Mouse (Mus musculus) CH12.LX (cell line): Measurements from ENCODE around the gene Poglut1. TPM values are rescaled to one million over a fixed set of nuclear protein-coding genes. Genes with fewer than 3 reads are reported as not detected.

Source experiments
- DNase-seq: peaks from one replicate; pipeline ENCODE4 v3.0.0-alpha.2; 2013; ENCODE audit errors: extremely low read depth
- H3K27ac ChIP-seq: 2 replicates; pipeline ENCODE4 v1.5.1; 2012; ENCODE audit warnings: low read depth, mild to moderate bottlenecking, control low read depth, moderate library complexity; ENCODE audit not compliant: insufficient read depth
- H3K27me3 ChIP-seq: replicated peaks from 2 replicates; pipeline ENCODE3; 2012; ENCODE audit warnings: inconsistent platforms
- H3K36me3 ChIP-seq, 2 experiments: replicated peaks in 1 of 2; 2 replicates each; pipeline versions ENCODE3 to v1.6.1; 2012; ENCODE audit warnings: inconsistent platforms in 1 of 2, low read length in 1 of 2, mild to moderate bottlenecking in 1 of 2, mixed read lengths in 1 of 2, moderate library complexity in 1 of 2; ENCODE audit not compliant: control insufficient read depth in 1 of 2, insufficient read depth in 1 of 2
- H3K4me1 ChIP-seq, 2 experiments: 2 replicates each; pipeline ENCODE4 v1.6.1; 2012; ENCODE audit warnings: inconsistent platforms in 1 of 2, moderate library complexity in 1 of 2; ENCODE audit not compliant: insufficient read depth in 2 of 2, control insufficient read depth in 1 of 2
- H3K4me2 ChIP-seq: 2 replicates; pipeline ENCODE4 v1.6.1; 2012; ENCODE audit warnings: low read depth, mild to moderate bottlenecking, control low read depth; ENCODE audit not compliant: poor library complexity, insufficient read depth, severe bottlenecking
- H3K4me3 ChIP-seq, 3 experiments: fragments of 150-350 bp in 1 of 3; sonication (generic) in 1 of 3; replicated peaks in 1 of 3; 2 replicates each; pipeline versions ENCODE3 to v1.5.1; 2011 to 2012; ENCODE audit warnings: low read depth in 2 of 3, low read length in 2 of 3, mild to moderate bottlenecking in 2 of 3, moderate library complexity in 2 of 3, control low read depth in 1 of 3, improper control_type of control experiment in 1 of 3, inconsistent platforms in 1 of 3, mixed read lengths in 1 of 3; ENCODE audit not compliant: poor library complexity in 1 of 3
- H3K79me2 ChIP-seq: replicated peaks from 2 replicates; pipeline ENCODE4 v1.6.1; 2012; ENCODE audit warnings: mild to moderate bottlenecking, moderate library complexity; ENCODE audit not compliant: control insufficient read depth, poor library complexity, insufficient read depth, severe bottlenecking; ENCODE audit errors: extremely low read depth
- H3K9ac ChIP-seq: 2 replicates; pipeline ENCODE4 v1.6.1; 2012; ENCODE audit warnings: low read depth, mild to moderate bottlenecking, control low read depth, moderate library complexity; ENCODE audit not compliant: insufficient read depth
- H3K9me3 ChIP-seq: replicated peaks from 2 replicates; pipeline ENCODE3; 2012; ENCODE audit warnings: low read length, inconsistent platforms, mixed read lengths
- CHD1 ChIP-seq: IDR thresholded peaks from 2 replicates; pipeline ENCODE4 v1.6.1; 2012; ENCODE audit warnings: low read depth, low read length, improper control_type of control experiment, inconsistent platforms
- CHD2 ChIP-seq: IDR thresholded peaks from 2 replicates; pipeline ENCODE4 v1.6.1; 2011; ENCODE audit warnings: low read length, improper control_type of control experiment
- CTCF ChIP-seq, 2 experiments: IDR thresholded peaks in 1 of 2; conservative IDR thresholded peaks in 1 of 2; 2 replicates each; pipeline ENCODE4 v1.5.1; 2011 to 2012; ENCODE audit warnings: low read depth in 2 of 2, low read length in 2 of 2, improper control_type of control experiment in 1 of 2, inconsistent platforms in 1 of 2, mild to moderate bottlenecking in 1 of 2, moderate library complexity in 1 of 2
- IRF4 ChIP-seq: IDR thresholded peaks from 2 replicates; pipeline ENCODE4 v1.6.1; 2014; ENCODE audit warnings: low read depth, mild to moderate bottlenecking, inconsistent platforms, low read length, improper control_type of control experiment
- JUN ChIP-seq: IDR thresholded peaks from 2 replicates; pipeline ENCODE4 v1.6.1; 2011; ENCODE audit warnings: low read depth, mild to moderate bottlenecking, low read length, improper control_type of control experiment, moderate library complexity; ENCODE audit not compliant: insufficient read depth
- JUND ChIP-seq: conservative IDR thresholded peaks from 2 replicates; pipeline ENCODE4 v1.6.1; 2011; ENCODE audit warnings: low read depth, low read length, improper control_type of control experiment
- MAFK ChIP-seq: IDR thresholded peaks from 2 replicates; pipeline ENCODE4 v1.6.1; 2011; ENCODE audit warnings: low read length, improper control_type of control experiment; ENCODE audit not compliant: insufficient replicate concordance
- MAZ ChIP-seq: IDR thresholded peaks from 2 replicates; pipeline ENCODE4 v1.6.1; 2012; ENCODE audit warnings: low read depth, mild to moderate bottlenecking, inconsistent platforms, low read length, improper control_type of control experiment, moderate library complexity
- MEF2A ChIP-seq: IDR thresholded peaks from 2 replicates; pipeline ENCODE4 v1.6.1; 2014; ENCODE audit warnings: low read depth, mild to moderate bottlenecking, inconsistent platforms, low read length, improper control_type of control experiment, borderline replicate concordance
- MXI1 ChIP-seq: IDR thresholded peaks from 2 replicates; pipeline ENCODE4 v1.6.1; 2011; ENCODE audit warnings: mild to moderate bottlenecking, low read depth, low read length, improper control_type of control experiment
- NELFE ChIP-seq: IDR thresholded peaks from 2 replicates; pipeline ENCODE4 v1.6.1; 2011; ENCODE audit warnings: low read depth, low read length, improper control_type of control experiment
- PAX5 ChIP-seq: IDR thresholded peaks from 2 replicates; pipeline ENCODE4 v1.6.1; 2012; ENCODE audit warnings: low read length, inconsistent platforms, mixed read lengths
- POLR2AphosphoS2 ChIP-seq: IDR thresholded peaks from 2 replicates; pipeline ENCODE4 v1.6.1; 2011; ENCODE audit warnings: low read depth, low read length, improper control_type of control experiment
- RAD21 ChIP-seq: IDR thresholded peaks from 2 replicates; pipeline ENCODE4 v1.6.1; 2011; ENCODE audit warnings: low read depth, mild to moderate bottlenecking, low read length, improper control_type of control experiment, moderate library complexity
- RCOR1 ChIP-seq: conservative IDR thresholded peaks from 2 replicates; pipeline ENCODE4 v1.6.1; 2012; ENCODE audit warnings: low read depth, mild to moderate bottlenecking, inconsistent platforms, low read length, improper control_type of control experiment
- SMC3 ChIP-seq: IDR thresholded peaks from 2 replicates; pipeline ENCODE4 v1.6.1; 2011; ENCODE audit warnings: low read depth, low read length, improper control_type of control experiment
- TBP ChIP-seq: conservative IDR thresholded peaks from 2 replicates; pipeline ENCODE4 v1.6.1; 2011; ENCODE audit warnings: low read depth, low read length, improper control_type of control experiment
- USF1 ChIP-seq: IDR thresholded peaks from 2 replicates; pipeline ENCODE4 v1.6.1; 2014; ENCODE audit warnings: low read depth, mild to moderate bottlenecking, inconsistent platforms, low read length, improper control_type of control experiment
- ZC3H11A ChIP-seq: IDR thresholded peaks from 2 replicates; pipeline ENCODE4 v1.6.1; 2012; ENCODE audit warnings: low read depth, mild to moderate bottlenecking, inconsistent platforms, low read length, improper control_type of control experiment
- ZMIZ1 ChIP-seq: IDR thresholded peaks from 2 replicates; pipeline ENCODE4 v1.6.1; 2012; ENCODE audit warnings: low read depth, mild to moderate bottlenecking, inconsistent platforms, low read length, improper control_type of control experiment
- dilution Hi-C: fragments of 300-500 bp; cut with MboI; formaldehyde crosslinking; loops from 2 replicates; pipeline ENCODE4 v1.14.3; 2020; ENCODE audit warnings: low sequenced_read_pairs; ENCODE audit not compliant: extremely low pct_unique_long_range_greater_than_20kb, extremely low pct_ligation_motif_present
- in situ Hi-C: fragments of 300-500 bp; cut with MboI; formaldehyde crosslinking; loops from 3 replicates; pipeline ENCODE4 v1.14.3; 2019; ENCODE audit warnings: low sequenced_read_pairs, low pct_ligation_motif_present, low pct_unique_long_range_greater_than_20kb, mixed read lengths
- polyA plus RNA-seq: library from polyadenylated mRNA; unstranded; fragments of >175 nt; gene quantifications from 2 replicates; pipeline ENCODE4 v1.2.1, GENCODE M21; 2012; ENCODE audit warnings: low read depth; ENCODE audit not compliant: insufficient read length
- total RNA-seq, 2 experiments: library from RNA; depleted of rRNA; stranded (reverse); fragments of 300-350 nt in 1 of 2; fragments of >200 nt in 1 of 2; gene quantifications; 2 replicates each; pipeline ENCODE4 v1.2.3; 2012 to 2014

The Poglut1 gene
- total and polyA plus RNA-seq, 3 experiments, result 41.4 to 65.6 (median 54.7) TPM

DNA sequence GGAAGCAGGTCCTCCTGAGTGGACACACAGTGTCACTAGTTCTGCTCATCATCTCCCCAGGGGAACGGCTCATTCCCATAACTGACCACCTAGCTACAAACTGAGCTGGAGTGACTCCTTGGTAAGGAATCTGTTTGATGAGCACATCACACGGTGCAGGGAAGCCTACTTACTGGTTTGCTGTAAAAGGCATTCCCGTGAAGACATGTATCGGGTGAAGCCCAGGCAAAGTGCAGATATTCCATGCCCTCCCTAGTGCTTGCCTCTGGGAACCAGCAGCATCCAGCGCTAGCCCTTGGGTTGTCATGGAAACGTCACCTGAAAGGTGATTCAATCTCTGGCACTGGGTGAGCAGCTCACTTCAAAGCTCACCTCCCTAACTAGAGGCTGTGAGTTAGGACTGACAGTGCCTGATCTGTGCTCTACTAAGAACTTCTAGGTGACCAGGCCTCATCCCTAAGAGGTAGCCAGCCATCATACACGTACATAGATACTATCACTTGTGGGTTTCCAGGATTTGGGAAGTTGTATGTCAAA lies 53.4 kb downstream of the Poglut1 start:
- Histone ChIP-seq H3K79me2 (no peaks in the 10 kb centered on the region), H3K27ac (no peak overlapping the region; the same call in 1 of the 2 replicates), H3K4me2 (no peak overlapping the region), H3K9me3 (no peaks in the 10 kb centered on the region), H3K27me3 (no peaks in the 10 kb centered on the region), H3K4me1 (no peaks in the 10 kb centered on the region), H3K4me3 (no peak overlapping the region), H3K36me3 (peaks cover 63 to 86% of the 10 kb centered on the region in 2 experiments), H3K9ac (no peak overlapping the region)
- dilution Hi-C loops (no loop called here), in situ Hi-C loops (no loop called here)
- DNase-seq, result no peak
- TF ChIP-seq MXI1, result no peak
- peak; percentile 75; the same call in 1 of the 2 replicates for TF ChIP-seq POLR2AphosphoS2
- peak; percentile 57 for TF ChIP-seq ZMIZ1

DNA sequence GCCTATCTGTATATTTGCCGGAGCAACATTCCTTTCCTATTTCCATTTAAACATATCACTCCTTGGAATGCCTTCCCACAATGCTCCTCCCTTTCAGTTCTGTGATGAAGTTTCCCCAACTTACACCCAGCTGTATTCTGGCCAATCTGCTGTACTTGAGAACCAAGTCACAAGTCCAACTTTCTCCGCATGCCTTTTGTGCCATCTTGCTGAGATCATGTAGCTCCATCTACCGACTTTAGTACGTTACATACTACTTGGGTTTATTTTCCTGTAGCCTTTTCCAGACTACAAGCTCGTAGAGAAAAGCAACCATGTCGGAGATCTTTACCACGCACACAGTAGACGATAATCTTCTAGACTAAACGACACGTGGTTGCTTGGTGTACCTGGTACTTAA lies 56.2 kb downstream of the Poglut1 start:
- no peak for DNase-seq
- no peak overlapping the region for H3K4me2 ChIP-seq
- no peak overlapping the region for H3K4me3 ChIP-seq
- H3K36me3 ChIP-seq, result peaks cover 71 to 90% of the 10 kb centered on the region in 2 experiments
- no peaks in the 10 kb centered on the region for H3K9me3 ChIP-seq
- dilution Hi-C loops (no loop called here), in situ Hi-C loops (no loop called here)
- H3K9ac ChIP-seq, result no peak overlapping the region
- H3K27me3 ChIP-seq, result no peaks in the 10 kb centered on the region
- H3K79me2 ChIP-seq, result no peaks in the 10 kb centered on the region
- 0 out of 4 replicates have a peak, but pooled peaks cover 0 to 3% of the 10 kb centered on the region in 2 experiments for H3K4me1 ChIP-seq
- TF ChIP-seq NELFE, result no peak
- no peak for TF ChIP-seq CHD2
- peak in 1 of 2 experiments; percentile 23; a peak in 1 of 4 replicates for TF ChIP-seq CTCF (conservative IDR thresholded peaks at IDR 0.05 in 1 of 2, IDR thresholded peaks at IDR 0.05 in 1 of 2; ENCODE audit: low read depth in 2 of 2, low read length in 2 of 2)
- peak; percentile 20; the same call in 1 of the 2 replicates for TF ChIP-seq SMC3
- TF ChIP-seq JUN, result no peak
- TF ChIP-seq MEF2A, result no peak
- no peak for TF ChIP-seq JUND
- TF ChIP-seq RAD21, result peak; percentile 23
- TF ChIP-seq MAFK, result no peak
- TF ChIP-seq ZMIZ1, result no peak
- TF ChIP-seq USF1, result no peak
- no peak for TF ChIP-seq CHD1
- no peak for TF ChIP-seq MXI1
- no peak for TF ChIP-seq IRF4
- TF ChIP-seq RCOR1, result no peak
- TF ChIP-seq MAZ, result no peak
- no peak for TF ChIP-seq ZC3H11A
- no peak; the same call in 1 of the 2 replicates for TF ChIP-seq POLR2AphosphoS2
- TF ChIP-seq PAX5, result no peak
- no peak for TF ChIP-seq TBP
- no peak overlapping the region for H3K27ac ChIP-seq
